Mouse (Mus musculus) left cerebral cortex, adult 11 months (tissue): Measurements from ENCODE around the gene Txndc11.

Source experiments
- DNase-seq: peaks from one replicate; pipeline ENCODE4 v3.0.0; 2022; ENCODE audit warnings: low spot score

Gene Txndc11

GRCm38 (mm10) chr16:11104905-11105304 is 29.5 kb downstream of the Txndc11 start:
- DNase-seq: no peak

GRCm38 (mm10) chr16:11097301-11097700 is 37.1 kb downstream of the Txndc11 start:
- no peak for DNase-seq

GRCm38 (mm10) chr16:11093717-11094386 is 40.6 kb downstream of the Txndc11 start:
- DNase-seq: no peak

GRCm38 (mm10) chr16:11092523-11092922 is 41.9 kb downstream of the Txndc11 start:
- DNase-seq: peak; percentile 58

- DNase-seq: no peak
Observed at GRCm38 (mm10) chr16:11092061-11092460, 42.4 kb downstream of the Txndc11 start.

- no peak for DNase-seq
Observed at GRCm38 (mm10) chr16:11090836-11091570, 43.4 kb downstream of the Txndc11 start.

- no peak for DNase-seq
Observed at GRCm38 (mm10) chr16:11086856-11087588, 47.4 kb downstream of the Txndc11 start.

GRCm38 (mm10) chr16:11086299-11086698 is 48.2 kb downstream of the Txndc11 start:
- no peak for DNase-seq

- no peak for DNase-seq
Observed at GRCm38 (mm10) chr16:11084181-11084580, 50.3 kb downstream of the Txndc11 start.

- no peak for DNase-seq
Observed at GRCm38 (mm10) chr16:11078216-11078869, 56.1 kb downstream of the Txndc11 start.

GRCm38 (mm10) chr16:11077601-11078201 is 56.7 kb downstream of the Txndc11 start:
- DNase-seq: no peak

- no peak for DNase-seq
Observed at GRCm38 (mm10) chr16:11073060-11073459, 61.4 kb downstream of the Txndc11 start.

GRCm38 (mm10) chr16:11072454-11072853 is 62.0 kb downstream of the Txndc11 start:
- no peak for DNase-seq

GRCm38 (mm10) chr16:11071887-11072286 is 62.6 kb downstream of the Txndc11 start:
- no peak for DNase-seq

GRCm38 (mm10) chr16:11071176-11071575 is 63.3 kb downstream of the Txndc11 start:
- DNase-seq: no peak

- DNase-seq: no peak
Observed at GRCm38 (mm10) chr16:11069710-11070420, 64.6 kb downstream of the Txndc11 start.

- no peak for DNase-seq
Observed at GRCm38 (mm10) chr16:11069271-11069670, 65.2 kb downstream of the Txndc11 start.

- DNase-seq: no peak
Observed at GRCm38 (mm10) chr16:11068666-11069065, 65.8 kb downstream of the Txndc11 start.

- DNase-seq: no peak
Observed at GRCm38 (mm10) chr16:11066833-11067191, 67.6 kb downstream of the Txndc11 start.

- peak; percentile 95 for DNase-seq
Observed at GRCm38 (mm10) chr16:11066029-11066832, 68.2 kb downstream of the Txndc11 start, which contains the start of gene Litaf. Gene Litaf (minus strand): TSS chr16:11066157.
